Mouse (Mus musculus): ENCODE measurements around the gene Plekha5. TPM values are rescaled to one million over a fixed set of nuclear protein-coding genes. Genes with fewer than 3 reads are reported as not detected.

Plekha5 gene
- polyA plus RNA-seq, 1 experiment from 2014 or later, result 39.0 TPM

DNA sequence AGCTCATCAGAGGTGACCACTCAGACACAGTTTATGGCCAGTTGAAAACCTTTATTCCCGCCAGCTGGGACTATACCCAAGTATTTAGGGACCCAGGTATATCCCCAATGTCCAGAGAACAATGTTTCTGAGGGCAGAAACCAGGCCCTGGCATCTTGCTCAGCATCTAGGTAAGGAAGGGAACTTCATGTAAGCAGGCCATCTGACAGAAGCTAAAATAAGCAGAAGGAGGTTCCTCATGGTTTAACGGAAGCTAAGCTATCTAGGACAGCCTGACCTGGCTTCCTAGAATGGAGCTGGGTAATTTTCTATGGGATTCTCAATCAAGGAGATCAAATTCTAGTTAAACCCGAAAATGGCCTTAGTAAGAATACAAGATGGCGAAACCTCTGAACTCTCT is 185.7 kb downstream of the Plekha5 start:
- Histone ChIP-seq H3K4me3 (replicated peaks; ENCODE audit: low read depth, low read length) (no peak overlapping the region), H3K9me3 (replicated peaks; ENCODE audit: low read length) (no peaks in the 10 kb centered on the region), H3K4me2 (ENCODE audit: low read length) (no peak overlapping the region), H3K9ac (ENCODE audit: low read depth, low read length) (no peak overlapping the region), H3K27me3 (ENCODE audit: insufficient read depth, low read length) (no peaks in the 10 kb centered on the region), H3K4me1 (replicated peaks; ENCODE audit: insufficient read depth, low read length) (no peaks in the 10 kb centered on the region), H3K27ac (no peak overlapping the region), H3K36me3 (ENCODE audit: insufficient read depth, low read length) (no peaks in the 10 kb centered on the region)
- WGBS, result 83% methylated on average over 4 of the region's 4 CpGs
- TF ChIP-seq CTCF (IDR thresholded peaks at IDR 0.05; ENCODE audit: low read depth), result no peak
- DNase-seq (ENCODE audit: low spot score) (no peak), ATAC-seq (replicated peaks; ENCODE audit: low FRiP score, low read depth) (no peak)

DNA sequence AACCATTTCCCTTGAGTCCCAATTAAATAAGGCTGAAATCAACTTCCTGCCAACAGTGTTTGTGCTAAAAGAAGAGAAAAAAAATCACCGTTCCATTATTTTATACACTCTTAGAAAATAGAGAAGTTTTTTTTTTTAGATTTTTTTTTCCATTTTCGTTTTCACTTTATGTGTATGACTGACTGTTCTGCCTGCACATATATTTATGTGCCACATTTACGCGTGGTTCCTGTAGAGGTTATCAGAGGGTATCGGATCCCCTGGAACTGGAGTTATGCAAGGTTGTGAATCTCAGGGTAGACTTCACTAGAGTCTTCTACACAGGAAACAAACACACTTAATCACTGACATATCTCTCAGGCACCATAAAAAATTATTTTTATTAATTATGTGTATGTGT is 186.3 kb downstream of the Plekha5 start:
- no peak for TF ChIP-seq CTCF (IDR thresholded peaks at IDR 0.05; ENCODE audit: low read depth)
- Histone ChIP-seq H3K9ac (ENCODE audit: low read depth, low read length) (no peak overlapping the region), H3K4me2 (ENCODE audit: low read length) (no peak overlapping the region), H3K27ac (no peak overlapping the region), H3K27me3 (ENCODE audit: insufficient read depth, low read length) (no peaks in the 10 kb centered on the region), H3K4me3 (replicated peaks; ENCODE audit: low read depth, low read length) (no peak overlapping the region), H3K9me3 (replicated peaks; ENCODE audit: low read length) (no peaks in the 10 kb centered on the region), H3K4me1 (replicated peaks; ENCODE audit: insufficient read depth, low read length) (no peaks in the 10 kb centered on the region), H3K36me3 (ENCODE audit: insufficient read depth, low read length) (no peaks in the 10 kb centered on the region)
- no peak for DNase-seq (ENCODE audit: low spot score)
- WGBS, result 72% methylated on average over 5 of the region's 5 CpGs
- no peak for ATAC-seq (replicated peaks; ENCODE audit: low FRiP score, low read depth)

GRCm38 (mm10) chr6:140611282-140611681 is 187.4 kb downstream of the Plekha5 start:
- Histone ChIP-seq H3K4me3 (replicated peaks; ENCODE audit: low read depth, low read length) (no peak overlapping the region), H3K36me3 (ENCODE audit: insufficient read depth, low read length) (no peaks in the 10 kb centered on the region), H3K4me1 (replicated peaks; ENCODE audit: insufficient read depth, low read length) (no peaks in the 10 kb centered on the region), H3K9me3 (replicated peaks; ENCODE audit: low read length) (no peaks in the 10 kb centered on the region), H3K27me3 (ENCODE audit: insufficient read depth, low read length) (no peaks in the 10 kb centered on the region), H3K27ac (no peak overlapping the region), H3K4me2 (ENCODE audit: low read length) (no peak overlapping the region), H3K9ac (ENCODE audit: low read depth, low read length) (no peak overlapping the region)
- no peak for ATAC-seq (replicated peaks; ENCODE audit: low FRiP score, low read depth)
- 52% methylated on average over 4 of the region's 4 CpGs for WGBS
- no peak for TF ChIP-seq CTCF (IDR thresholded peaks at IDR 0.05; ENCODE audit: low read depth)
- DNase-seq (ENCODE audit: low spot score), result no peak

GRCm38 (mm10) chr6:140611893-140612473 is 188.1 kb downstream of the Plekha5 start:
- no peak for DNase-seq (ENCODE audit: low spot score)
- TF ChIP-seq CTCF (IDR thresholded peaks at IDR 0.05; ENCODE audit: low read depth), result no peak
- WGBS, result 64% methylated on average over 13 of the region's 13 CpGs
- no peak overlapping the region for H3K4me3 ChIP-seq (replicated peaks; ENCODE audit: low read depth, low read length)
- H3K9ac ChIP-seq (ENCODE audit: low read depth, low read length), result no peak overlapping the region
- H3K27me3 ChIP-seq (ENCODE audit: insufficient read depth, low read length), result no peaks in the 10 kb centered on the region
- no peak overlapping the region for H3K27ac ChIP-seq
- ATAC-seq (replicated peaks; ENCODE audit: low FRiP score, low read depth), result no peak
- no peak overlapping the region for H3K4me2 ChIP-seq (ENCODE audit: low read length)
- H3K36me3 ChIP-seq (ENCODE audit: insufficient read depth, low read length), result no peaks in the 10 kb centered on the region
- no peaks in the 10 kb centered on the region for H3K9me3 ChIP-seq (replicated peaks; ENCODE audit: low read length)
- H3K4me1 ChIP-seq (replicated peaks; ENCODE audit: insufficient read depth, low read length), result no peaks in the 10 kb centered on the region

GRCm38 (mm10) chr6:140613822-140614221 is 190.0 kb downstream of the Plekha5 start:
- Histone ChIP-seq H3K27me3 (ENCODE audit: insufficient read depth, low read length) (no peaks in the 10 kb centered on the region), H3K27ac (no peak overlapping the region), H3K4me1 (replicated peaks; ENCODE audit: insufficient read depth, low read length) (no peaks in the 10 kb centered on the region), H3K4me2 (ENCODE audit: low read length) (no peak overlapping the region), H3K36me3 (ENCODE audit: insufficient read depth, low read length) (no peaks in the 10 kb centered on the region), H3K9me3 (replicated peaks; ENCODE audit: low read length) (no peaks in the 10 kb centered on the region), H3K4me3 (replicated peaks; ENCODE audit: low read depth, low read length) (no peak overlapping the region), H3K9ac (ENCODE audit: low read depth, low read length) (no peak overlapping the region)
- DNase-seq (ENCODE audit: low spot score) (no peak), ATAC-seq (replicated peaks; ENCODE audit: low FRiP score, low read depth) (no peak)
- WGBS, result 79% methylated on average over 3 of the region's 3 CpGs
- TF ChIP-seq CTCF (IDR thresholded peaks at IDR 0.05; ENCODE audit: low read depth), result no peak

- H3K27me3 ChIP-seq (ENCODE audit: insufficient read depth, low read length), result no peaks in the 10 kb centered on the region
- DNase-seq (ENCODE audit: low spot score) (peak; percentile 25), ATAC-seq (replicated peaks; ENCODE audit: low FRiP score, low read depth) (no peak)
- H3K4me3 ChIP-seq (replicated peaks; ENCODE audit: low read depth, low read length), result no peak overlapping the region
- H3K4me1 ChIP-seq (replicated peaks; ENCODE audit: insufficient read depth, low read length), result no peaks in the 10 kb centered on the region
- H3K27ac ChIP-seq, result peak overlapping the region; percentile 5; the same call in 1 of the 2 replicates
- no peak overlapping the region for H3K9ac ChIP-seq (ENCODE audit: low read depth, low read length)
- no peaks in the 10 kb centered on the region for H3K36me3 ChIP-seq (ENCODE audit: insufficient read depth, low read length)
- TF ChIP-seq CTCF (IDR thresholded peaks at IDR 0.05; ENCODE audit: low read depth), result no peak
- no peaks in the 10 kb centered on the region for H3K9me3 ChIP-seq (replicated peaks; ENCODE audit: low read length)
- 68% methylated on average over 11 of the region's 11 CpGs for WGBS
- no peak overlapping the region for H3K4me2 ChIP-seq (ENCODE audit: low read length)
Observed at GRCm38 (mm10) chr6:140614711-140615110, 190.9 kb downstream of the Plekha5 start.

All from kidney, postnatal 0 days (tissue).